Mouse (Mus musculus): ENCODE results near the gene Arid5a.

The Arid5a gene

GRCm38 (mm10) chr1:36307495-36308280 lies at the start of gene Arid5a:
Gene Arid5a (plus strand): TSS chr1:36307733.
- DNase-seq, result peak; percentile 88

- no peak for DNase-seq
Measured at GRCm38 (mm10) chr1:36258631-36259030, 48.9 kb upstream of the Arid5a start.

GRCm38 (mm10) chr1:36259281-36259680 lies 48.3 kb upstream of the Arid5a start:
- no peak for DNase-seq

- DNase-seq, result no peak
Measured at GRCm38 (mm10) chr1:36260418-36260817, 47.1 kb upstream of the Arid5a start.

GRCm38 (mm10) chr1:36261708-36262504 lies 45.6 kb upstream of the Arid5a start:
- DNase-seq, result no peak

GRCm38 (mm10) chr1:36263833-36264488 lies 43.6 kb upstream of the Arid5a start:
- DNase-seq, result no peak

- DNase-seq, result peak; percentile 94
Measured at GRCm38 (mm10) chr1:36266293-36266692, 41.2 kb upstream of the Arid5a start.

- DNase-seq, result no peak
Measured at GRCm38 (mm10) chr1:36267595-36267994, 39.9 kb upstream of the Arid5a start.

- DNase-seq, result no peak
Measured at GRCm38 (mm10) chr1:36269121-36269795, 38.3 kb upstream of the Arid5a start.

GRCm38 (mm10) chr1:36270666-36271065 lies 36.9 kb upstream of the Arid5a start:
- no peak for DNase-seq

- DNase-seq, result no peak
Measured at GRCm38 (mm10) chr1:36271516-36272230, 35.9 kb upstream of the Arid5a start.

- no peak for DNase-seq
Measured at GRCm38 (mm10) chr1:36272546-36272945, 35.0 kb upstream of the Arid5a start.

- no peak for DNase-seq
Measured at GRCm38 (mm10) chr1:36273288-36273687, 34.2 kb upstream of the Arid5a start.

- no peak for DNase-seq
Measured at GRCm38 (mm10) chr1:36274455-36274854, 33.1 kb upstream of the Arid5a start, which contains the start of gene Neurl3. Gene Neurl3 (minus strand): TSS chr1:36274679.

GRCm38 (mm10) chr1:36275635-36276389 lies 31.7 kb upstream of the Arid5a start:
- no peak for DNase-seq

- DNase-seq, result peak; percentile 87
Measured at GRCm38 (mm10) chr1:36277267-36278060, 30.1 kb upstream of the Arid5a start.

- peak; percentile 81 for DNase-seq
Measured at GRCm38 (mm10) chr1:36279202-36279601, 28.3 kb upstream of the Arid5a start.

GRCm38 (mm10) chr1:36280938-36281337 lies 26.6 kb upstream of the Arid5a start:
- DNase-seq, result no peak

- DNase-seq, result no peak
Measured at GRCm38 (mm10) chr1:36281849-36282248, 25.7 kb upstream of the Arid5a start.

- no peak for DNase-seq
Measured at GRCm38 (mm10) chr1:36293470-36293869, 14.1 kb upstream of the Arid5a start.

- DNase-seq, result no peak
Measured at GRCm38 (mm10) chr1:36294402-36294801, 13.1 kb upstream of the Arid5a start.

All from cerebellum, adult 9-10 months (tissue).